Mouse (Mus musculus) forebrain, embryonic 11.5 days (tissue): Measurements from ENCODE around the gene Plcl2. TPM values are rescaled to one million over a fixed set of nuclear protein-coding genes. Genes with fewer than 3 reads are reported as not detected.
"Not testable (repeated sequence)": the region's sequence is repeated elsewhere in the genome, so short reads cannot be mapped to it uniquely, and the experiment has no call there.

Experiments used
- ATAC-seq: fragments of 200-750 bp; cut with Nextera tagmentation; replicated peaks from 2 replicates; pipeline ENCODE4 v1.8.0; 2017; ENCODE audit warnings: moderate TSS enrichment; ENCODE audit not compliant: low FRiP score
- DNase-seq: peaks from one replicate; pipeline ENCODE4 v3.0.0-alpha.2; 2017; ENCODE audit warnings: low spot score
- H3K27ac ChIP-seq: fragments of 300-500 bp; sonication (generic); 2 replicates; pipeline ENCODE4 v1.5.1; 2014; ENCODE audit warnings: low read depth, low read length
- H3K27me3 ChIP-seq: fragments of 300-500 bp; sonication (generic); 2 replicates; pipeline ENCODE4 v1.6.1; 2014; ENCODE audit warnings: mild to moderate bottlenecking, low read length, mixed read lengths; ENCODE audit not compliant: control insufficient read depth, insufficient read depth
- H3K36me3 ChIP-seq: fragments of 300-500 bp; sonication (generic); 2 replicates; pipeline ENCODE4 v1.6.1; 2014; ENCODE audit warnings: mild to moderate bottlenecking, low read length, moderate library complexity, mixed read lengths; ENCODE audit not compliant: control insufficient read depth, insufficient read depth
- H3K4me1 ChIP-seq: fragments of 300-500 bp; sonication (generic); replicated peaks from 2 replicates; pipeline ENCODE4 v1.6.1; 2014; ENCODE audit warnings: low read length, mixed read lengths; ENCODE audit not compliant: control insufficient read depth, insufficient read depth
- H3K4me2 ChIP-seq: fragments of 300-500 bp; sonication (generic); 2 replicates; pipeline ENCODE4 v1.6.1; 2014; ENCODE audit warnings: low read depth, mild to moderate bottlenecking, low read length, moderate library complexity, mixed read lengths; ENCODE audit not compliant: severe bottlenecking
- H3K4me3 ChIP-seq: fragments of 300-500 bp; sonication (generic); 2 replicates; pipeline ENCODE4 v1.5.1; 2014; ENCODE audit warnings: low read depth, low read length
- H3K9ac ChIP-seq: fragments of 300-500 bp; sonication (generic); 2 replicates; pipeline ENCODE4 v1.6.1; 2014; ENCODE audit warnings: low read length
- H3K9me3 ChIP-seq: fragments of 300-500 bp; sonication (generic); 2 replicates; pipeline ENCODE4 v1.6.1; 2016; ENCODE audit warnings: low read length, mixed read lengths; ENCODE audit not compliant: control insufficient read depth
- WGBS: fragments of 180-500 bp; shearing (Covaris S2); extraction: QIAGEN DNeasy Blood & Tissue Kit; methylation state at CpG from one replicate; pipeline ENCODE4 v1.1.7; 2014; 5-methylcytosine and 5-hydroxymethylcytosine counted together
- polyA plus RNA-seq: library from polyadenylated mRNA; unstranded; fragments of >200 nt; fragmentation: Nextera tagmentation; extraction: Ambion mirVana; gene quantifications from 2 replicates; pipeline ENCODE4 v1.2.1, GENCODE M21; 2014

Plcl2 gene
- polyA plus RNA-seq, 1 experiment from 2014 or later, result 7.7 TPM

DNA sequence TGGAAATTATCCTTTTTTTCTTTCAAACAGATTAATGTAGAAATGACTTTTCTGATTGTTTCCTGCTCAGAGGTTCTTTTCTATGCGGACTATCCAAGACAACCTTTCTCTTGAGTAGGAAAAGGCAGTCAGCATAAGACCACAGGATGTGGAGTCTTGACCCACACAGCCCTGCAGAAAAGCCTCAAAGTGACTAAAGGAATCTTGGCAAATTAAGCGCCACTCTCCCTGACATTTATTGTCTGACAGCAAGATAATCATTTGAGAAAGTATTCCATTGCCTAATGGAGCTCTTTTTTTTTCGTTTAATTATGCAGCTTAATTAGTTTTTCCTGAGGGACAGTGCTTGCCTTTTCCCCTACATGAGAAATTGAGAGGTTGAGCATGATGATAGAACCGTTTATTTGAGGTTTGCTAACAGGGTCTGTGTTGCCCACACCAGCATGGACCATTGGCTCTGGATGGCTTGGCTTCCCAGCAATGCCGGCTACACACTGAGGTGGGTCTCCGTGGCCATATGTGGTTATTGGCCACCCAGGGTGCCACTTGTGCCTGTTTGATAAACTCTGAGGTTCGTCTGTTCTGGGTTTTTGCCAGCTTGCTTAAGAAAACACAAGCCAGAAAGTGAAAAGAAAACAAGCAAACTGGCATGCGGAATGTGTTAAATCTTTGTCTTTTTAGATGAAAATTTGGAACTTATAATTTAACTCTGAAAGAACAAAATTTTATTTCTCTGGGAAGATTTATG is 56.3 kb downstream of the Plcl2 start:
- Histone ChIP-seq H3K9ac (no peak overlapping the region), H3K9me3 (no peaks in the 10 kb centered on the region), H3K36me3 (no peaks in the 10 kb centered on the region), H3K4me1 (no peaks in the 10 kb centered on the region), H3K4me2 (no peak overlapping the region), H3K27ac (no peak overlapping the region), H3K27me3 (no peaks in the 10 kb centered on the region), H3K4me3 (no peak overlapping the region)
- WGBS, result 50% methylated on average over 8 of the region's 8 CpGs
- ATAC-seq (no peak), DNase-seq (no peak)

DNA sequence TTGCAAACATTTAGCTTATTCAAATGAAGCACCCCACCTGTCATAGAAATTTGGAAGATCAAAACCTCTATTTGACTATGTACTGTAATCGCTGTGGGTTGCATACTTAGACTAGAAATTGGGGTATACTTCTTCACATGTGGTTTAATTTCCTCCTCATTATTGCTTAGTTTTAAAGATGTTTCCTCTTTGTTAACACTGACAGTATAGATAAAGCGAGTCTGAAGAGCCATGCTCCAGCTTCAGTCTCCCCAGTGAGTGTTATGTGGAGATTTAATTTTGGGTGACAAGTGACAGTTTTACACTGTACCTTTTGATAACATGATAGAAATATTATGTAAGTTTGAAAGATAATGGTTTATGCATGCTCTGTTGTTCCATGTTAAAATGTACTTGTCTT is 59.6 kb downstream of the Plcl2 start:
- 97% methylated on average over 2 of the region's 2 CpGs for WGBS
- ATAC-seq, result no peak

DNA sequence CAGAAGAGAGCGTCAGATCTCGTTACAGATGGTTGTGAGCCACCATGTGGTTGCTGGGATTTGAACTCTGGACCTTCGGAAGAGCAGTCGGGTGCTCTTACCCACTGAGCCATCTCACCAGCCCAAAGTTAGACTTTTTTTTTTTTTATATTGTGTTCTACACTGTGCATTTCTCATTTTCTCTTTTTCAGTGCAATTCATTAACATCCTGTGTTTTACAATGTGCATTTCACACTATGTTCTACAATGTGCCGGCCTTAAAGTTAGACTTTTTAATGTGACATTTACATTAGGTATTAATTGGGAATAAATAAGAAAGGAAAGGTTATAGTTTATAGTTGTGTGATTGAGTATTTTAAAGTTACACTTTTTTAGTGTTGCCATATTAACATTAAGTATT is 61.0 kb downstream of the Plcl2 start:
- not testable (repeated sequence) for ATAC-seq, H3K36me3 ChIP-seq, H3K27ac ChIP-seq, DNase-seq, H3K4me1 ChIP-seq, H3K4me2 ChIP-seq, H3K4me3 ChIP-seq, H3K9ac ChIP-seq, H3K9me3 ChIP-seq, H3K27me3 ChIP-seq
- 93% methylated on average over 5 of the region's 5 CpGs for WGBS

More for the DNA sequence above, 59.6 kb downstream of the Plcl2 start:
- Histone ChIP-seq H3K9ac (no peak overlapping the region), H3K4me1 (no peaks in the 10 kb centered on the region), H3K9me3 (no peaks in the 10 kb centered on the region), H3K4me2 (no peak overlapping the region), H3K36me3 (no peaks in the 10 kb centered on the region), H3K27me3 (no peaks in the 10 kb centered on the region), H3K4me3 (no peak overlapping the region), H3K27ac (no peak overlapping the region)
- DNase-seq, result no peak

DNA sequence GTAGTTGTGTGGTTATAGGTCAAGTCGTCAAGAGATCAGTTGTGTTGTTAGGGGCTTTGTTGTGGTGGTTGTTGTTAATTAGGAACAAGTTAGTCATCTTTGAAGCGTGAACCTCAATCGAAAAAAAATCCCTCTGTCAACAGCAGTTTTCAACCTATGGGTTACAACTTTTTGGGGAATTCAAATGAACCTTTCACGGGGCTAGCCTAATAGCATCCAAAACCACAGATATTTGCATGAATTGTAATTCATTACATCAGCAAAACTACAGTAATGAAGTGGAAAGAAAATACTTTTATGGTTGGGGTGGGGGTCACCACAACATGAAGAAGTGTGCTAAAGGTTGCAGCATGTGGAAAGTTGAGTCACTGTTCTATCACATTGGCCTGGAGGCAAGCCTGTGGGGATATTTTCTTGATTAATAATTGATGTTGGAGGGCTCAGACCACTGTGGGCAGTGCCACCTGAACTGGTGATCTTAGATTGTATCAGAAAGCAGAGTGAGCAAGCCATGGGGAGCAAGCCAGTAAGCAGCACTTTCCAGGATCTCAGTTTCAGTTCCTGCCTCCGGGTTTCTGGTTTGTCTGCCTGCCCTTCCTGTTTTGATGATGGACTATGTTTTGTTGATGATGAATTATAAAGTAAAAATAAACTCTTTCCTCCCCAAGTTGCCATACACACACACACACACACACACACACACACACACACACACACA is 61.6 kb downstream of the Plcl2 start:
- Histone ChIP-seq H3K36me3 (no peaks in the 10 kb centered on the region), H3K27ac (no peak overlapping the region), H3K9me3 (no peaks in the 10 kb centered on the region), H3K4me1 (no peaks in the 10 kb centered on the region), H3K27me3 (no peaks in the 10 kb centered on the region), H3K4me3 (no peak overlapping the region), H3K9ac (no peak overlapping the region), H3K4me2 (no peak overlapping the region)
- WGBS, result 77% methylated on average over 5 of the region's 5 CpGs
- ATAC-seq (no peak), DNase-seq (no peak)

DNA sequence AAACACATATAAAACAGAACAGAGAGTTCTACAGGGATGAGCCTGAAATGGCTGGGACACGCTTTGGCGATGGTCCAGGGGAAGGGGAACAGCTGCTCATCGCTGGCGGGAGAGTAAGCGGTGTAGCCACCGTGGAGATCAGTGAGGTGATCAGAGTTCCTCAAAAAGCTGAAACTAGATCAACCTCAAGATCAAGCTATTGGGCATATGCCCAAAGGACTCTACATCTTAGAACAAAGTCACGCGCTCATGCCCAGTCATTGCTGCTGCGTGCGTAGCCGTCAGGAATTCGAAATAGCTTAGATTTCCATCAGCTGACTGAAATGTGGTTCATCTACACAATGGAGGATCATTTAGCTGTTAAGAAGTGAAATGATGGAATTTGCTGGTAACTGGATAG is 65.0 kb downstream of the Plcl2 start:
- ATAC-seq, result no peak
- Histone ChIP-seq H3K4me3 (no peak overlapping the region), H3K9ac (no peak overlapping the region), H3K4me2 (no peak overlapping the region), H3K4me1 (no peaks in the 10 kb centered on the region), H3K27ac (no peak overlapping the region), H3K27me3 (no peaks in the 10 kb centered on the region), H3K36me3 (no peaks in the 10 kb centered on the region), H3K9me3 (no peaks in the 10 kb centered on the region)
- DNase-seq, result no peak
- WGBS, result 94% methylated on average over 12 of the region's 12 CpGs

DNA sequence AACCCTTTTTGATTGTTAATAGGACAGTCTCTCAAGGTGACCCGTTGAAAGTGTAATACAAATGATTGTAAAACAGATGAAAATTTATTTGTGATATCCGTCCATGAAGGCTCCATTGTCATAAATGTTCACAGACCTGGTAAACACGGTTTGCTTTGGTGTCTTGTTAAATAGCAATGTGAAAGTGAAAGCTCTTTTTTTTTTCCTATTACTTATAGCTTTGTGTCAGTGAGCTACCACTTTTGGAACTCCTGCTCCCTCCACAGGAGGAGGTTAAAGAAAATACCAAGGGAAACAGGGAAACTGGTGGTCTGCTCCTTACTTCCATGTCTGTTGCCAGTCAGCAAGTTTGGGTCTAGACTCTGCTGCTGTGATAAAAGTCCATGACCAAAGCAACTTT is 71.2 kb downstream of the Plcl2 start:
- no peak for DNase-seq
- H3K4me2 ChIP-seq, result no peak overlapping the region
- H3K36me3 ChIP-seq, result no peaks in the 10 kb centered on the region
- H3K27ac ChIP-seq, result no peak overlapping the region
- ATAC-seq, result no peak
- H3K27me3 ChIP-seq, result no peaks in the 10 kb centered on the region
- no peaks in the 10 kb centered on the region for H3K9me3 ChIP-seq
- no peaks in the 10 kb centered on the region for H3K4me1 ChIP-seq
- WGBS, result 85% methylated on average over 3 of the region's 3 CpGs
- no peak overlapping the region for H3K4me3 ChIP-seq
- H3K9ac ChIP-seq, result no peak overlapping the region

DNA sequence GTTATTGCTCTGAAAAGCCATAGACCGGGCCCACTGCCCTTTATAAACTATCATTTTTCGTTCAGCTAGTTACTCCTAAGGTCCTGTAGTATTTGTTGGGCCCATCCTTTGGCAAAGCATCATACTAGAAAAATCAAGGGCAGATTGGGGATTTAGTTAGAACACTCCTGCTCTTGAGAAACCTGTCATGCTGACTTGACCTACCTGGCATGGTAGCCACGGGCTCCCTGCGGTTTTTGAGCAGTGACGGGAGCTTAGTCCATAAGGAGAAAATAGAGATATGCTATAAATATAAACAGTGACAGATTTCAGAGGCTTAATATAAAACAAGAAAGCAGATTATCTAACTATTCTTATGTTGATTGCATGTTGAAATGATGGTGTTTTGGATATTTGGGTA is 77.6 kb downstream of the Plcl2 start:
- no peaks in the 10 kb centered on the region for H3K9me3 ChIP-seq
- H3K9ac ChIP-seq, result no peak overlapping the region
- no peaks in the 10 kb centered on the region for H3K4me1 ChIP-seq
- no peak overlapping the region for H3K4me3 ChIP-seq
- H3K27ac ChIP-seq, result no peak overlapping the region
- H3K4me2 ChIP-seq, result no peak overlapping the region
- ATAC-seq (no peak), DNase-seq (no peak)
- WGBS, result 91% methylated on average over 5 of the region's 5 CpGs
- no peaks in the 10 kb centered on the region for H3K27me3 ChIP-seq
- no peaks in the 10 kb centered on the region for H3K36me3 ChIP-seq

DNA sequence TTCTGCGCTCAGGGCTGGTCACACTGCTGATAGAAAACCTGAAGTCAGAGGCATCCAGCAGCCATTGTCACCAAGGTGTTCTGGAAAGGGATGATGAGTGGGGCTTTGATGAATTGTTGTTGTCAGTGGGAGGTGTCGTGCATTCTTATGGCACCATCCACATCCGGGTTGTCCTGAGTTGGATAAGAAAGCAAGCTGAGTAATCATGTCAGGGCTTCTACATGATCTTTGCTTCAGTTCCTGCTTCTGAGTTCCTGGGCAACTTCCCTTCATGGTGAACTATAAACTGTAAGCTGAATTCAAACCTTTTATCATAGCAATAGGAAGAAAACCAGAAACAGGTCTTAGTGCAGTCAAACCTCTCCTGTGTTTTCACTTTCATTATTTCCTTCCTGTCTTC is 78.7 kb downstream of the Plcl2 start:
- H3K4me3 ChIP-seq, result no peak overlapping the region
- no peak overlapping the region for H3K4me2 ChIP-seq
- H3K4me1 ChIP-seq, result no peaks in the 10 kb centered on the region
- no peaks in the 10 kb centered on the region for H3K27me3 ChIP-seq
- ATAC-seq (no peak), DNase-seq (no peak)
- no peaks in the 10 kb centered on the region for H3K36me3 ChIP-seq
- no peaks in the 10 kb centered on the region for H3K9me3 ChIP-seq
- no peak overlapping the region for H3K27ac ChIP-seq
- WGBS, result 86% methylated on average over 3 of the region's 3 CpGs
- no peak overlapping the region for H3K9ac ChIP-seq

DNA sequence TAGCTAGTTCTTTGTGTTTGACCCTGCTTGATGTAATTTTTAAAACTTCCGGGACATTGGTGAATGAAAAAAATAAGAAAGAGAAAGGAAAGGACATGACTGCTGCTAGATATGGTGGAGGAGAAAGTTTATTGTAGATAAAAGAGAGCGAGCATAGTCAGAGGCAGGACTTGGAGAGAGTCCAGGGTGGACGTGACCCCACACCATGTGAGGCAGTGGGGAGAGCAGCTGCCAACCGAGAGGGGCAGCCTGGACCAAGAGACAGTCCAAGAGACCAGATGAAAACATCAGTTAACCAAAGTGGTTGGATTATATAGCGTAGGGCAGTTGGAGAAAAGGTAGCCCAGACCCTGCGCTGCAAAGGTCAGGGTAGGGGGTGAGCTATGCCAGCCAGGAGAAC is 91.0 kb downstream of the Plcl2 start:
- WGBS, result 87% methylated on average over 6 of the region's 6 CpGs
- ATAC-seq, result no peak
- H3K4me2 ChIP-seq, result no peak overlapping the region

More for the DNA sequence above, 91.0 kb downstream of the Plcl2 start:
- DNase-seq, result no peak
- Histone ChIP-seq H3K9ac (no peak overlapping the region), H3K36me3 (no peaks in the 10 kb centered on the region), H3K27ac (no peak overlapping the region), H3K4me1 (no peaks in the 10 kb centered on the region), H3K9me3 (no peaks in the 10 kb centered on the region), H3K4me3 (no peak overlapping the region), H3K27me3 (no peaks in the 10 kb centered on the region)
